Mouse (Mus musculus): ENCODE measurements at regions not wholly inside any gene's neighbourhood (a gene's known extent, or its start where the extent isn't known, plus 50 kb on each side); places are given as distances from the start of the nearest gene placed in this dataset.
"Not testable (repeated sequence)": the region's sequence is repeated elsewhere in the genome, so short reads cannot be mapped to it uniquely, and the experiment has no call there.

- WGBS, result 59% methylated on average over 3 of the region's 3 CpGs
- no peak overlapping the region for H3K9ac ChIP-seq
- H3K27me3 ChIP-seq, result no peaks in the 10 kb centered on the region
- no peak overlapping the region for H3K4me2 ChIP-seq
- no peak overlapping the region for H3K27ac ChIP-seq
- H3K4me3 ChIP-seq, result no peak overlapping the region
- no peaks in the 10 kb centered on the region for H3K4me1 ChIP-seq
- ATAC-seq (ENCODE audit: insufficient number of reproducible peaks, insufficient read depth, low FRiP score, low TSS enrichment, low read depth), result no peak
- no peaks in the 10 kb centered on the region for H3K36me3 ChIP-seq
- no peaks in the 10 kb centered on the region for H3K9me3 ChIP-seq
Measured at GRCm38 (mm10) chr3:56980593-56981304, 321.0 kb downstream of the Tm4sf1 start.

GRCm38 (mm10) chr3:56966008-56966407 lies 335.8 kb downstream of the Tm4sf1 start:
- 75% methylated on average over 1 of the region's 1 CpGs for WGBS
- Histone ChIP-seq H3K4me2 (no peak overlapping the region), H3K36me3 (no peaks in the 10 kb centered on the region), H3K27ac (no peak overlapping the region), H3K27me3 (no peaks in the 10 kb centered on the region), H3K4me3 (no peak overlapping the region), H3K9ac (no peak overlapping the region), H3K4me1 (no peaks in the 10 kb centered on the region), H3K9me3 (no peaks in the 10 kb centered on the region)
- no peak for ATAC-seq (ENCODE audit: insufficient number of reproducible peaks, insufficient read depth, low FRiP score, low TSS enrichment, low read depth)

- Histone ChIP-seq H3K9me3 (no peaks in the 10 kb centered on the region), H3K9ac (no peak overlapping the region), H3K36me3 (no peaks in the 10 kb centered on the region), H3K4me2 (no peak overlapping the region), H3K27me3 (no peaks in the 10 kb centered on the region), H3K4me1 (no peaks in the 10 kb centered on the region), H3K27ac (no peak overlapping the region), H3K4me3 (no peak overlapping the region)
- WGBS, result 86% methylated on average over 2 of the region's 2 CpGs
- ATAC-seq (ENCODE audit: insufficient number of reproducible peaks, insufficient read depth, low FRiP score, low TSS enrichment, low read depth), result no peak
Measured at GRCm38 (mm10) chr3:56965444-56965843, 336.3 kb downstream of the Tm4sf1 start.

GRCm38 (mm10) chr3:56964156-56964555 lies 337.6 kb downstream of the Tm4sf1 start:
- WGBS, result 76% methylated on average over 3 of the region's 3 CpGs
- Histone ChIP-seq H3K27ac (no peak overlapping the region), H3K4me1 (no peaks in the 10 kb centered on the region), H3K9me3 (no peaks in the 10 kb centered on the region), H3K4me3 (no peak overlapping the region), H3K4me2 (no peak overlapping the region), H3K9ac (no peak overlapping the region), H3K36me3 (no peaks in the 10 kb centered on the region), H3K27me3 (no peaks in the 10 kb centered on the region)
- no peak for ATAC-seq (ENCODE audit: insufficient number of reproducible peaks, insufficient read depth, low FRiP score, low TSS enrichment, low read depth)

- 85% methylated on average over 3 of the region's 3 CpGs for WGBS
- no peaks in the 10 kb centered on the region for H3K36me3 ChIP-seq
- no peak for ATAC-seq (ENCODE audit: insufficient number of reproducible peaks, insufficient read depth, low FRiP score, low TSS enrichment, low read depth)
Measured at GRCm38 (mm10) chr3:56963251-56963650, 338.5 kb downstream of the Tm4sf1 start.

GRCm38 (mm10) chr3:56962248-56963013 lies 339.4 kb downstream of the Tm4sf1 start:
- no peak for ATAC-seq (ENCODE audit: insufficient number of reproducible peaks, insufficient read depth, low FRiP score, low TSS enrichment, low read depth)
- H3K9me3 ChIP-seq, result no peaks in the 10 kb centered on the region
- H3K27me3 ChIP-seq, result no peaks in the 10 kb centered on the region
- 69% methylated on average over 3 of the region's 3 CpGs for WGBS
- no peak overlapping the region for H3K27ac ChIP-seq
- no peak overlapping the region for H3K9ac ChIP-seq
- H3K4me1 ChIP-seq, result no peaks in the 10 kb centered on the region
- no peak overlapping the region for H3K4me2 ChIP-seq
- no peaks in the 10 kb centered on the region for H3K36me3 ChIP-seq
- H3K4me3 ChIP-seq, result no peak overlapping the region

More at GRCm38 (mm10) chr3:56963251-56963650, 338.5 kb downstream of the Tm4sf1 start:
- Histone ChIP-seq H3K4me1 (no peaks in the 10 kb centered on the region), H3K9me3 (no peaks in the 10 kb centered on the region), H3K27me3 (no peaks in the 10 kb centered on the region), H3K4me3 (no peak overlapping the region), H3K9ac (no peak overlapping the region), H3K4me2 (no peak overlapping the region), H3K27ac (no peak overlapping the region)

GRCm38 (mm10) chr3:56956978-56957377 lies 344.8 kb downstream of the Tm4sf1 start:
- 94% methylated on average over 2 of the region's 2 CpGs for WGBS
- no peak for ATAC-seq (ENCODE audit: insufficient number of reproducible peaks, insufficient read depth, low FRiP score, low TSS enrichment, low read depth)
- H3K27ac ChIP-seq, result no peak overlapping the region
- no peaks in the 10 kb centered on the region for H3K4me1 ChIP-seq
- H3K9me3 ChIP-seq, result no peaks in the 10 kb centered on the region
- H3K36me3 ChIP-seq, result no peaks in the 10 kb centered on the region
- no peaks in the 10 kb centered on the region for H3K27me3 ChIP-seq
- no peak overlapping the region for H3K9ac ChIP-seq
- H3K4me3 ChIP-seq, result no peak overlapping the region
- H3K4me2 ChIP-seq, result no peak overlapping the region

- no peak overlapping the region for H3K9ac ChIP-seq
- no peak overlapping the region for H3K4me3 ChIP-seq
- no peak for ATAC-seq (ENCODE audit: insufficient number of reproducible peaks, insufficient read depth, low FRiP score, low TSS enrichment, low read depth)
- no peaks in the 10 kb centered on the region for H3K9me3 ChIP-seq
- no peak overlapping the region for H3K4me2 ChIP-seq
- no peaks in the 10 kb centered on the region for H3K4me1 ChIP-seq
- no peaks in the 10 kb centered on the region for H3K36me3 ChIP-seq
- H3K27me3 ChIP-seq, result no peaks in the 10 kb centered on the region
- H3K27ac ChIP-seq, result no peak overlapping the region
- WGBS, result 68% methylated on average over 2 of the region's 2 CpGs
Measured at GRCm38 (mm10) chr3:56955799-56956121, 346.0 kb downstream of the Tm4sf1 start.

- Histone ChIP-seq H3K9me3 (no peaks in the 10 kb centered on the region), H3K27me3 (no peaks in the 10 kb centered on the region), H3K4me2 (no peak overlapping the region), H3K4me3 (no peak overlapping the region), H3K4me1 (no peaks in the 10 kb centered on the region), H3K9ac (no peak overlapping the region), H3K27ac (no peak overlapping the region), H3K36me3 (no peaks in the 10 kb centered on the region)
- 49% methylated on average over 7 of the region's 7 CpGs for WGBS
- ATAC-seq (ENCODE audit: insufficient number of reproducible peaks, insufficient read depth, low FRiP score, low TSS enrichment, low read depth), result no peak
Measured at GRCm38 (mm10) chr3:56955098-56955798, 346.5 kb downstream of the Tm4sf1 start.

- H3K27ac ChIP-seq; H3K9ac ChIP-seq; H3K36me3 ChIP-seq; H3K4me1 ChIP-seq; H3K4me2 ChIP-seq; ATAC-seq (ENCODE audit: insufficient number of reproducible peaks, insufficient read depth, low FRiP score, low TSS enrichment, low read depth); H3K4me3 ChIP-seq; H3K9me3 ChIP-seq; H3K27me3 ChIP-seq: not testable (repeated sequence)
- WGBS, result no CpG with 5 or more reads among the region's 1 CpGs
Measured at GRCm38 (mm10) chr3:56942557-56942956, 359.2 kb downstream of the Tm4sf1 start.

GRCm38 (mm10) chr3:56928940-56929339 lies 372.8 kb downstream of the Tm4sf1 start:
- H3K27me3 ChIP-seq; H3K4me3 ChIP-seq; H3K4me2 ChIP-seq; H3K36me3 ChIP-seq; ATAC-seq (ENCODE audit: insufficient number of reproducible peaks, insufficient read depth, low FRiP score, low TSS enrichment, low read depth); H3K9me3 ChIP-seq; H3K9ac ChIP-seq; H3K4me1 ChIP-seq; H3K27ac ChIP-seq: not testable (repeated sequence)
- WGBS, result 100% methylated on average over 1 of the region's 2 CpGs

GRCm38 (mm10) chr3:56898491-56898890 lies 403.3 kb downstream of the Tm4sf1 start:
- no peak overlapping the region for H3K4me2 ChIP-seq
- no peaks in the 10 kb centered on the region for H3K4me1 ChIP-seq
- H3K36me3 ChIP-seq, result no peaks in the 10 kb centered on the region
- ATAC-seq (ENCODE audit: insufficient number of reproducible peaks, insufficient read depth, low FRiP score, low TSS enrichment, low read depth), result no peak
- no peaks in the 10 kb centered on the region for H3K9me3 ChIP-seq
- WGBS, result 76% methylated on average over 2 of the region's 2 CpGs
- H3K9ac ChIP-seq, result no peak overlapping the region
- no peak overlapping the region for H3K27ac ChIP-seq
- H3K27me3 ChIP-seq, result no peaks in the 10 kb centered on the region
- no peak overlapping the region for H3K4me3 ChIP-seq
